Mouse (Mus musculus) myocyte (in vitro differentiated cells): ENCODE results near the gene Prph.

Source experiments
- CEBPB ChIP-seq: IDR thresholded peaks from 2 replicates; pipeline ENCODE4 v1.6.1; 2011; ENCODE audit warnings: mild to moderate bottlenecking, moderate library complexity; ENCODE audit not compliant: poor library complexity, insufficient read depth, severe bottlenecking
- MAX ChIP-seq: IDR thresholded peaks from one replicate; pipeline ENCODE4 v1.6.1; 2011; ENCODE audit warnings: low read depth, mild to moderate bottlenecking, control low read depth
- MYOD1 ChIP-seq, 3 experiments: IDR thresholded peaks; one replicate each; pipeline ENCODE4 v1.6.1; 2011; ENCODE audit warnings: control low read depth in 2 of 3, low read depth in 2 of 3, mild to moderate bottlenecking in 2 of 3, moderate library complexity in 1 of 3; ENCODE audit not compliant: insufficient read length in 2 of 3, control insufficient read depth in 1 of 3
- MYOG ChIP-seq, 3 experiments: IDR thresholded peaks; one replicate each; pipeline ENCODE4 v1.6.1; 2011; ENCODE audit warnings: control low read depth in 2 of 3, low read depth in 2 of 3, mild to moderate bottlenecking in 2 of 3; ENCODE audit not compliant: insufficient read length in 2 of 3, control insufficient read depth in 1 of 3, insufficient read depth in 1 of 3
- POLR2A ChIP-seq: IDR thresholded peaks from one replicate; pipeline ENCODE4 v1.6.1; 2011; ENCODE audit warnings: low read depth, mild to moderate bottlenecking, control low read depth, moderate library complexity; ENCODE audit not compliant: insufficient read length
- POLR2AphosphoS2 ChIP-seq: IDR thresholded peaks from one replicate; pipeline ENCODE4 v1.6.1; 2011; ENCODE audit warnings: low read depth, control low read depth; ENCODE audit not compliant: insufficient read length
- REST ChIP-seq: IDR thresholded peaks from one replicate; pipeline ENCODE4 v1.6.1; 2011; ENCODE audit warnings: mild to moderate bottlenecking, control low read depth, moderate library complexity; ENCODE audit not compliant: insufficient read depth, insufficient read length
- SRF ChIP-seq: IDR thresholded peaks from one replicate; pipeline ENCODE4 v1.6.1; 2011; ENCODE audit warnings: low read depth; ENCODE audit not compliant: control insufficient read depth, insufficient read length
- TCF12 ChIP-seq: IDR thresholded peaks from one replicate; pipeline ENCODE4 v1.6.1; 2011; ENCODE audit warnings: mild to moderate bottlenecking, control low read depth; ENCODE audit not compliant: poor library complexity, insufficient read depth, severe bottlenecking
- USF1 ChIP-seq: IDR thresholded peaks from one replicate; pipeline ENCODE4 v1.6.1; 2011; ENCODE audit warnings: low read depth, mild to moderate bottlenecking, control low read depth, moderate library complexity

DNA sequence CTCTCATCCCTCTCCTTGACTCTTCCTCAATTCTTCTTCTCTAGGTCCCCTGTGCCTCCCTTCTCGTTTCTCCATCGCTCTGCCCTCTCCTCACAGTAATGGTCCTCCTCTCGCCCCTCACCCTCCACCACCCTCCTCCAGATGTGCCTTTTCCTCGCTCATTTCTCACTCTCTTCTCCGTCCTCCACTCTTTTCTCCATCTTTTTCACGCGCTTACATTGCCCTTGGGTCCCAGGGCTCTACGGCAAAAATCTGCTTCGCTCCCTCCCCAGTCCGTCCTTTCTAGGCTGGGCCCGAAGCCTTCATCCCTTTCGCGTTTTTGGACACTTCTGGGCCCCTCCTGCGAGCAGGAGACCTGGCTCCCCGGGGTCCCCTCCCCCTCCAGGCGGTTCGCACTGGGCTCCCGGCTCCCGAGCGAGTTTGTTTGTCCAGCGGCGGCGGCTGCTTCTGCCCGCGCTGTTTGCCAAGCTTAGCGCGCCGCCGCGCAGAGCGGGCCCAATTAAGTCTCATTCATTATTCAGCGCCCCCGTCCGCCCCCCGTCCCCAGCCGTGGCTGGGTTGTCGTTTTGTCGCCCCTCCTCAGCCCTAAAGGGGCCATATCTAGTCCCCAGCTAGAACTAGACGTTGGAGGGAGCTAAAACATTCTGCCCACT, 43.0 kb downstream of the Prph start:
- TF ChIP-seq POLR2A (no peak), SRF (no peak), MYOD1 (IDR thresholded peaks at IDR 0.05; ENCODE audit: control insufficient read depth in 1 of 3, insufficient read length in 2 of 3, low read depth in 2 of 3) (no peak), REST (no peak), TCF12 (no peak), USF1 (no peak), POLR2AphosphoS2 (no peak), MAX (no peak), MYOG (IDR thresholded peaks at IDR 0.05; ENCODE audit: control insufficient read depth in 1 of 3, insufficient read depth in 1 of 3, insufficient read length in 2 of 3, low read depth in 2 of 3) (no peak), CEBPB (no peak)
